ENCODE assay signal across 10 mouse cellular contexts in genomic region chr2:112309161-112309600, GRCm38 (mm10). TPM values are rescaled to one million over a fixed set of nuclear protein-coding genes. Genes with fewer than 3 reads are reported as not detected.
DNase-seq lines count a peak whose midpoint lies in the region; ATAC-seq and TF ChIP-seq lines count a peak whose summit lies in the region.
"Had no signal": no experiment of that assay in that cellular context is flagged by ENCODE, and none has a peak within 500 bp of the region (broad histone marks: within the 10 kb centered on the region; RNA-seq: fewer than 3 reads in every experiment).

No protein-coding gene starts in this region.

- DNase-seq in gastrocnemius, adult 2 months: no peak
- DNase-seq in gastrocnemius, postnatal 10 days: no peak
- DNase-seq in urinary bladder, postnatal 14 days (ENCODE audit: low spot score): peak; percentile 7
- no peak for DNase-seq in urinary bladder, postnatal 25 days (ENCODE audit: low spot score)
- peak; percentile 21 for DNase-seq in kidney, postnatal 10 days
- DNase-seq in gastrocnemius, adult 8-10 months (ENCODE audit: low spot score in 2 of 2): no peak
- DNase-seq in layer of hippocampus, adult 9-10 months (ENCODE audit: low spot score): no peak

- no peaks in the 10 kb centered on the region for H3K27me3 ChIP-seq in hindbrain, embryonic 12.5 days
- H3K27me3 ChIP-seq: embryonic facial prominence, embryonic 12.5 days had no signal

- intact Hi-C loops in gastrocnemius, adult 2 months (cut with DNase I): no loop called here

- H3K36me3 ChIP-seq in hindbrain, embryonic 12.5 days: no peaks in the 10 kb centered on the region
- H3K36me3 ChIP-seq: embryonic facial prominence, embryonic 12.5 days had no signal

- no peak overlapping the region for H3K4me3 ChIP-seq in gastrocnemius, adult 2 months
- no peak overlapping the region for H3K4me3 ChIP-seq in hindbrain, embryonic 12.5 days
- H3K4me3 ChIP-seq: embryonic facial prominence, embryonic 12.5 days had no signal

- no peak overlapping the region for H3K9ac ChIP-seq in hindbrain, embryonic 12.5 days
- H3K9ac ChIP-seq: embryonic facial prominence, embryonic 12.5 days had no signal

- H3K4me1 ChIP-seq in hindbrain, embryonic 12.5 days: no peaks in the 10 kb centered on the region
- H3K4me1 ChIP-seq: embryonic facial prominence, embryonic 12.5 days had no signal

- TF ChIP-seq CTCF in gastrocnemius, adult 2 months (IDR thresholded peaks at IDR 0.05): no peak

- H3K9me3 ChIP-seq in hindbrain, embryonic 12.5 days (replicated peaks): no peaks in the 10 kb centered on the region
- H3K9me3 ChIP-seq: embryonic facial prominence, embryonic 12.5 days had no signal

- H3K27ac ChIP-seq in gastrocnemius, adult 2 months: 0 out of 2 replicates have a peak overlapping the region, but pooled peaks have one; percentile 9
- H3K27ac ChIP-seq in hindbrain, embryonic 12.5 days: no peak overlapping the region
- H3K27ac ChIP-seq: embryonic facial prominence, embryonic 12.5 days had no signal

- WGBS in hindbrain, embryonic 12.5 days: 82% methylated on average over 10 of the region's 10 CpGs

- ATAC-seq in hindbrain, embryonic 12.5 days (ENCODE audit: low FRiP score): no peak

- H3K4me2 ChIP-seq in hindbrain, embryonic 12.5 days (replicated peaks): no peak overlapping the region
- H3K4me2 ChIP-seq: embryonic facial prominence, embryonic 12.5 days had no signal

RNA-seq across cellular contexts. Expression of gene Gm21985, which starts 43.1 kb away (rescaled TPM):
- total RNA-seq in gastrocnemius, adult 2 months (2021): 1 to 10 TPM in 1 of 2 experiments, under 1 TPM in 1; 0.71 to 1.8 TPM
- total RNA-seq in gastrocnemius, postnatal 10 days (2021): under 1 TPM in 1 of 2 experiments, not detected in 1; 0.18 TPM
- polyA plus RNA-seq in hindbrain, embryonic 12.5 days (2016; fragmentation: Nextera tagmentation; extraction: Ambion mirVana): not detected in 2 replicates
- under 1 TPM in 3 of 4 experiments, not detected in 1; 0.72 to 0.89 (median 0.87) TPM for total RNA-seq in gastrocnemius, adult 8-10 months (2022)
- polyA plus RNA-seq: embryonic facial prominence, embryonic 12.5 days had no signal

RNA-seq across cellular contexts. Expression of gene Slc12a6, which starts 43.6 kb away (rescaled TPM):
- total RNA-seq in gastrocnemius, adult 2 months (2021): 10 to 100 TPM; 25.5 to 26.6 TPM
- 10 to 100 TPM; 27.0 to 33.3 TPM for total RNA-seq in gastrocnemius, postnatal 10 days (2021)
- polyA plus RNA-seq in hindbrain, embryonic 12.5 days (2016; fragmentation: Nextera tagmentation; extraction: Ambion mirVana): 20.4 and 21.1 TPM in 2 replicates
- total RNA-seq in gastrocnemius, adult 8-10 months (2022): 10 to 100 TPM; 26.2 to 30.9 (median 27.1) TPM

RNA-seq across cellular contexts. Expression of gene Nop10, which starts 47.5 kb away (rescaled TPM):
- total RNA-seq in gastrocnemius, adult 2 months (2021): 10 to 100 TPM; 51.6 to 64.3 TPM
- 10 to 100 TPM; 56.0 to 60.4 TPM for total RNA-seq in gastrocnemius, postnatal 10 days (2021)
- polyA plus RNA-seq in hindbrain, embryonic 12.5 days (2016; fragmentation: Nextera tagmentation; extraction: Ambion mirVana): 118 and 127 TPM in 2 replicates
- 10 to 100 TPM; 50.0 to 61.0 (median 55.2) TPM for total RNA-seq in gastrocnemius, adult 8-10 months (2022)

RNA-seq across cellular contexts. Expression of gene Nutm1, which starts 50.1 kb away (rescaled TPM):
- total RNA-seq in gastrocnemius, adult 2 months (2021): not detected
- not detected for total RNA-seq in gastrocnemius, postnatal 10 days (2021)
- polyA plus RNA-seq in hindbrain, embryonic 12.5 days (2016; fragmentation: Nextera tagmentation; extraction: Ambion mirVana): 0.05 and 0.09 TPM in 2 replicates
- not detected for total RNA-seq in gastrocnemius, adult 8-10 months (2022)
- polyA plus RNA-seq: embryonic facial prominence, embryonic 12.5 days; large intestine, adult 2 months had no signal

RNA-seq across cellular contexts. Expression of gene Emc4, which starts 58.6 kb away (rescaled TPM):
- total RNA-seq in gastrocnemius, adult 2 months (2021): 10 to 100 TPM; 68.4 to 75.8 TPM
- total RNA-seq in gastrocnemius, postnatal 10 days (2021): 10 to 100 TPM; 71.0 to 73.7 TPM
- polyA plus RNA-seq in hindbrain, embryonic 12.5 days (2016; fragmentation: Nextera tagmentation; extraction: Ambion mirVana): 109 and 113 TPM in 2 replicates
- total RNA-seq in gastrocnemius, adult 8-10 months (2022): 10 to 100 TPM; 72.9 to 76.0 (median 73.7) TPM

Comparison
In these comparisons a context has a peak if more than half of its experiments do, and no peak if none do; other contexts are left out.
1. DNase-seq: peak in urinary bladder, postnatal 14 days (single experiment) and kidney, postnatal 10 days (single experiment); none in gastrocnemius, adult 2 months (single experiment), gastrocnemius, postnatal 10 days (single experiment), urinary bladder, postnatal 25 days (single experiment), gastrocnemius, adult 8-10 months (0 of 2) and layer of hippocampus, adult 9-10 months (single experiment).